Mouse (Mus musculus) gastrocnemius, postnatal 14 days (tissue): ENCODE results near the gene Arrb1. TPM values are rescaled to one million over a fixed set of nuclear protein-coding genes. Genes with fewer than 3 reads are reported as not detected.

Source experiments
- DNase-seq: peaks from one replicate; pipeline ENCODE4 v3.0.0; 2021; ENCODE audit warnings: mixed read lengths
- intact Hi-C: fragments of 180-260 bp; cut with DNase I; formaldehyde crosslinking; loops from one replicate; pipeline ENCODE4 v1.15.1; 2025; ENCODE audit warnings: low total_unique reads
- total RNA-seq, 2 experiments: library from RNA; stranded (reverse); gene quantifications; 2 replicates each; pipeline ENCODE4 v1.2.3; 2021

Arrb1 gene
- total RNA-seq, 2 experiments from 2014 or later = 14.3 to 15.2 TPM

- DNase-seq = peak; percentile 43
These were observed 30.1 kb downstream of the Arrb1 start for GRCm38 (mm10) chr7:99565325-99565881.

GRCm38 (mm10) chr7:99570680-99571079 lies 35.4 kb downstream of the Arrb1 start:
- DNase-seq = no peak
- intact Hi-C loops = no loop called here

More at GRCm38 (mm10) chr7:99565325-99565881, 30.1 kb downstream of the Arrb1 start:
- intact Hi-C loops = no loop called here

GRCm38 (mm10) chr7:99572931-99573330 lies 37.7 kb downstream of the Arrb1 start:
- DNase-seq = no peak
- intact Hi-C loops = no loop called here

GRCm38 (mm10) chr7:99573351-99573750 lies 38.1 kb downstream of the Arrb1 start:
- intact Hi-C loops = no loop called here
- no peak for DNase-seq

DNA sequence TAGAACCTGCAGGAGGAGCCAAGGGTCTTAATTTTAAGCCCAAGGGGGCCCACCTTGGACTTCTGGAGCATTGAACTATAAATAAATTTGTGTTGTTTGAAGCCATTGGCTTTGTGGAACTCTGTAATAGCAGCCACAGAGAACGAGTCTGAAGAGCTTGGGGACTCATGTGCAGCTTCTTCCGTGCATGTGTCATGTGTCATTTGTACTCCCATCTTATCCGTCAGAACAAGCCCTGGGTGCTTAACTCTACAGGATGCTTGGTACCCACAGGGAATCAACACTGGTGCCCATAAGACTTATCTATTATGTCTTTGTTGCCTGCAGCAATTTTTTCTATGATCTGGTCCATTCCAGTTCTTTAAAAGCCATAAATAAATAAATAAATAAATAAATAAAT lies 43.0 kb downstream of the Arrb1 start:
- intact Hi-C loops = no loop called here

DNA sequence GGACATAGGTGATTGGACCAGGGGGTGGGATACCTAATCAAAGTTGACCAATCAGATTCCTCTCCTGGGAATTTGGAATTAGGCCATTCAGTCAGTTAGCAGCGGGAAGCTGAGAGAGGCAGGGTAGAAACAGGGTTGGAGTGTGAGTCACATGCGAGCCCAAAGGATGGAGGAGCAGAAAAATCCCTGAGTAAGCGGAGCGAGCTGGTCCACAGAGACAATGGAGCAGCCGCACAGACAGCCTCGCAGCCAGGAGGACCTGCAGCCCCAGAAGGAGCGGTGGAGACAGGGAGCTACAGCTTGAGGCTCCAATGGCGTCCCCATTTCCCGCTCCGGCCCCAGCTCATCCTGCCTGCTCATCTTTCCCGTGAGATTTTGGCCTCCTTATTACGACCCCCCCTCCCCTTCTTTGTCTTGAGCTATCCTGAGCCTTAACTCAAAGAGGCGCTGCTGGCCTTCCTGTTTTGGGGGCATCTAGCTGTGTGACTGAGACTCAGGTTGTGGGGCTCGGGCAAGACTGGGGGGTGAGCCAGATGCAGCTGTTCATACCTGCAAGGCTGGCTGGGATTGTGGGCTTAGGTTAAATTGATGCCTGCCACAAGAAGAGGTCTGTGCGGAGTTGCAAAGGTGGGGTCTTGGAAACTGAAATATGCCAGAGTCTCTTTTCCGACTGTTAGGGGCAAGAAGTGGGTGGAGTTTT lies 44.4 kb downstream of the Arrb1 start:
- intact Hi-C loops = no loop called here
- DNase-seq = no peak

More for the DNA sequence above, 43.0 kb downstream of the Arrb1 start:
- no peak for DNase-seq

DNA sequence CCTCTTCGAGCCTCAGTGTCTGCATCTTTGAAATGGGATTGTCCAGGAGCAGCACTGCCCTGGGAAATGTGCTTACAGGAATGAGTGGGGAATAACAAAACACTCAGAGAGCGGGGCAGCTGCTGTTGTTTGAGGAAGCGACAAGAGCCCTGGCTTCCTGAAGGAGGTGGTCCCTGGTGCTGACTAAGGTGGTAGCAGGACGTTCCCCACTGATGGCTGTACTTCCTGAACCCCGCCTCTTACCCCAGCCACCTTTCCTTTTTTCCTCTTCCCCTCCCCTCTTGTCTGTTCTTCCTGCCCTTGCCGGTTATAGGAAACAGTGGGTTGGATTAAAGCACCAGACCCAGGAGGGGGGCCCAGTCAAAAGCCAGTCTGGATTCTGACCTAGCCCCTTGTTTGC lies 45.0 kb downstream of the Arrb1 start:
- intact Hi-C loops = no loop called here
- DNase-seq = no peak

DNA sequence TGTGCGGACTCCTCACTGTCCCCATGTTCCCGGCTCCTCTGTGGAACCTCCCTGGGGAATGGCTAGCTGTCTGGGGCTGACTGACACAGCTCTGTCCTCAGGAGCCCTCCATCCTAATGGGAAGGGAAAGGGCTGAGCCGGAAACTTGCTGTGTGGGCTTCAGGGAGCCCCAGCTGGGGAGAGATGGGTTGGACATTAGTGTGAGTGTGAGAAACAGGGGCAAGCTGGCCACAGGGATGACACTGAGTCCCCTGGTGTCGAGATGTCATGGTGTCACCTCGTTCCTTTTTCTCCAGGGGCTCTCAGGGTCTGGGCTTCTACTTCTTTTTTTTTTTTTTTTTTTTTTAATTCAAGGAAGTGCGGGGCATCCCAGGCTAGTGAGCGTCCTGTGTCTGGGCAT lies 47.0 kb downstream of the Arrb1 start:
- intact Hi-C loops = no loop called here
- no peak for DNase-seq

GRCm38 (mm10) chr7:99582867-99583266 lies 47.6 kb downstream of the Arrb1 start:
- intact Hi-C loops = no loop called here
- no peak for DNase-seq

DNA sequence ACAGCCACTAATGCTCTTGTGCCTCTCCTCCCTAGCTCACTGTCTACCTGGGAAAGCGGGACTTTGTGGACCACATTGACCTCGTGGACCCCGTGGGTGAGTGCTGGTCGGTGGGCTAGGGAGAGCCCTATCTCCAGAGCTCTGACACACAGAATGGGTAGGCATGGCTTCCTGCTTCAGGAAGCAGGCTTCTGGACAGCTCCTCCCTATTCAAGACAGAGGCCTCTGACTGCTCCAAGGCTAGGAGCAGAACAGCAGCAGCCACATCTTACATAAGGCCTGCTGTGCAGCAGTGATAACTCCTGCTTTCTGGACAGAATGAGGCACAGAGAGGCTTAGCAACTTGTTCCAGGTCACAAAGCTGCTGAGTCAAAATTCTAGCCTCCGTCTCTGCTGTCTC lies 48.4 kb downstream of the Arrb1 start:
- DNase-seq = no peak
- intact Hi-C loops = no loop called here

GRCm38 (mm10) chr7:99585976-99586375 lies 50.7 kb downstream of the Arrb1 start:
- intact Hi-C loops = no loop called here
- DNase-seq = no peak

DNA sequence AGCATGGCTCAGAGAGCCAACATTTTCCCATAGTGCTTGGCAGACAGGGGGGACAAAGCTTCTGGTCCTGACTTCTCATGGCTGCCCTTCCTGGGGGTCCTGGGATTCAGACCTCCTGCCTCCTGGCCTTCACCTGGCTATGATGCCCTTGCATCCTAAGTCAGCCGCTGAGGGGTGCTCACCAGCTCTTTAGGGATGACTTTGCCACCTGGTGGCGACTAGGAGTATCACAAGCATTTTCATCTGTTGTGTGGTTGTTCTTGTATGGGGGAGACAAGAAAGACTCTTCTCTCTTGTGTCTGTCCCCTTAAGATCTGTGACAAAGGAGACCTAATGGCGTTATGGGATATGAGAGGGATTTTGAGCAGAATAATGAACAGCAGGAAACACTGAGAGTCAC lies 54.8 kb downstream of the Arrb1 start:
- intact Hi-C loops = loop anchor here (2.0 to 5.0 kb wide), 2 partner anchors 33 to 91 kb away; no protein-coding TSS in a partner anchor
- DNase-seq = peak; percentile 64

DNA sequence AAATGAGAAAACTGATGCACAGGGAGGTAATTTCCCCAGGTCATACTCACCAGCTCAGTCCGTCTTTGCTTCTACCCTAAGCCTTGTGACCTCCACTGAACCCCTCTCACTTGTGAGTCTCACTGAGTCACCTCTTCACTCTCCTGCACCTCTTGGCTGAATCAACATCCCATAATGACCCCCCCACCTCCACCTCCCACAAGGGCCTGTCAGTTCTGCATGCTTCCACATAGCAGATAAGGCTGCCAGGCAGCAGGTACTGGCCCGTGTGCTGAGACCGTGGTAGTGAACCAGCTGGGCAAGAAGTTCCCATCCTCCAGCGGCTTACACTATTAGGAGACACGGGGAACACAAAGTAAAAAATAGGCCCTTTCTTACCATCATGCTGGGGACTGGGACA lies 55.4 kb downstream of the Arrb1 start:
- no peak for DNase-seq
- intact Hi-C loops = loop anchor here (2.0 to 5.0 kb wide), 2 partner anchors 33 to 92 kb away; no protein-coding TSS in a partner anchor

- intact Hi-C loops = loop anchor here (5.0 kb wide), 1 partner anchor 35 kb away; no protein-coding TSS in a partner anchor
- DNase-seq = no peak
These were observed 57.4 kb downstream of the Arrb1 start for GRCm38 (mm10) chr7:99592669-99593068.

DNA sequence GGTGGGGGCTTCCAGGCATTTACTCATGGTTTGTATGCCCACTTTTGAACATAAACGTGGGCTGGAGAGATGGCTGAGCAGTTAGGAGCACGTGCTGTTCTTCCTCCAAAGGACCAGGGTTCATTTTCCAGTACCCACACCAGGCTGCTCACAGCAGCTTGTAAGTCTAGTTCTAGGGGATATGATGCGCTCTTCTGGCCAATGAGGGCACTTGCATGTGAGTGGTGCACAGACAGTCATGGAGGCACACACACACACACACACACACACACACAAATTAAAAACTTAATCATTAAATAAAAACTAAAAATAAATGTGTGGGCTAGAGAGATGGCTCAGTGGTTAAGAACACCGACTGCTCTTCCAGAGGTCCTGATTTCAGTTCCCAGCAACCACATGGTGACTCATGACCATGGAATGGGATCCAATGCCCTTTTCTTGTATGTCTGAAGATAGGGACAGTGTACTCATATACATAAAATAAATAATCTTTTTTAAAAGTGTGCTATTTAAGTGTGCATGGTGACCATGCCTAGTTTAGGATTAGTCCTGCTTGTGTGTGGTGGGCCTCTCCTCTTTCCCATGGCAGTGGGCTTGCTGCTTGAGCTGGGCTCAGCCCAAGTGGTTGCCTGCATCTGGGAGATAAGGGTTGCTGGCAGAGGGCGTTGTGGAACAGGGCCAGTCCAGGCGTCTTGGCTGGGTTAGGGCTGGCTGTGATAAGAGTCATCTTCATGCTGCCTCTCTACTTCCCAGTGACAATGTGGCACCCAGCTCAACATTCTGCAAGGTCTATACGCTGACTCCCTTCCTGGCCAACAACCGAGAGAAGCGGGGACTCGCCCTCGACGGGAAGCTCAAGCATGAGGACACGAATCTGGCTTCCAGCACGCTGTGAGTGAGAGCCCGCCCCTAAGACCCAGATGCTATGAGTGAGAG lies 58.9 kb downstream of the Arrb1 start:
- intact Hi-C loops = loop anchor here (5.0 kb wide), 1 partner anchor 37 kb away; no protein-coding TSS in a partner anchor
- no peak for DNase-seq

GRCm38 (mm10) chr7:99598722-99599121 lies 63.5 kb downstream of the Arrb1 start:
- DNase-seq = no peak
- intact Hi-C loops = no loop called here

DNA sequence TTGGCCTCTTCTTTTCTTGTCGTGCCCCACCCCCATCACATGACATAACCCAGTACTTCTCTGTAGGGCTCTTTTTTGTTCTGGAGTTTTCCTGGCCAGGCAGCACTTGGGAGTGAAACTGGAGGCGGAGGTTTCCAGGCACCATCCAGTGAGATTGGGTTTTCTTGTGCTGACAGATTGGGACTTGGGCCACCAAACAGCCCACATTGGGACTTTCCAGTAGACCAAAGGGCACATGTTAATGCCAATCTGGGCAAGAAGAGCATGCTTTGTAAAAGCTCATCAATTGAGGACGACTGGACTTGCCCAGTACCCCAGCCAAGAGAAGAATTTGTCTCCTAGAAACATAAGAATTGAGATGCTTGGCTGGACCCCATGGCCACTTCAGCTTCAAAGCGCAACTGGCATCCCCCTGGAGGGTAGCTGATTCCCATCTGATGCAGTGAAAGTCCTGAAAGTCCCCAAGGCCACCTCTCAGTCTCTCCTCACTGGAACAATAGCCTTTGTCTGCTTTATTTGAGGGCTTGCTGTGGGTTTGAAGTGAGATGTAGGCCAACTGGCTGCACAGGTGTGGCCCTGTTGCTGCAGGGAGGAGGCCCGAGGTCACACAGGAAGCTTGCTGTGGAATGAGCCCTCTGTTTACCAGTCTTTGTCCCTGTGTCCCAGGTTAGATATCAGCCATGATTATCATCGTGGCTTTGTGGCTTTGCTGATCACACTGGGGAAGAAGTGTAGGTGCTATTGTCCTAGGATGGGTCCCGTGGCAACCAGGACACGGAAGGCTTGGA lies 68.8 kb downstream of the Arrb1 start:
- DNase-seq = no peak
- intact Hi-C loops = no loop called here

GRCm38 (mm10) chr7:99605058-99605457 lies 69.8 kb downstream of the Arrb1 start:
- no peak for DNase-seq
- intact Hi-C loops = no loop called here

GRCm38 (mm10) chr7:99606303-99606702 lies 71.0 kb downstream of the Arrb1 start:
- intact Hi-C loops = no loop called here
- DNase-seq = no peak
